Mouse (Mus musculus): ENCODE results near the gene Tmem52.
"Not testable (repeated sequence)": the region's sequence is repeated elsewhere in the genome, so short reads cannot be mapped to it uniquely, and the experiment has no call there.

Gene Tmem52

DNA sequence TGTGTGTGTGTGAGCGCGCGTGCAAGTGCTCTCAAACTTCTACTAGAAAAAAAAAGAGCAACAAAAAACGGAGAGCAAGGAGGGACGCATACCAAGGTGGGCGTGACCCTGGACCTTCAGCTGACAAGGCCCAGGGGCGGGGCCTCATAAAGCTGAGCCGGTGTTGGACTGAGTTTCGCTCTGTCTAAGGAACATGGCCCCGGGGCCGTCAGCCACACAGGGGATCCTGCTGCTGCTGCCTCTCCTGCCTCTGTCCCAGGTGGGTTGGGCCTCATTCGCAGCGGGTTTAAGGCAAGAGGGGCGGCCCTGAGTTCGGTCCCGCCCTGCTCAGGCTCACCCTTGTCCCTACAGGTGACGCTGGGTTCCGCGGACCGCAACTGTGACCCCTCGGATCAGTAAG, at the start of gene Tmem52:
Tmem52 (plus strand) TSS at position 163 of the 400 bp plus-strand sequence.
- DNase-seq (ENCODE audit: low spot score in 2 of 2) = no peak

DNA sequence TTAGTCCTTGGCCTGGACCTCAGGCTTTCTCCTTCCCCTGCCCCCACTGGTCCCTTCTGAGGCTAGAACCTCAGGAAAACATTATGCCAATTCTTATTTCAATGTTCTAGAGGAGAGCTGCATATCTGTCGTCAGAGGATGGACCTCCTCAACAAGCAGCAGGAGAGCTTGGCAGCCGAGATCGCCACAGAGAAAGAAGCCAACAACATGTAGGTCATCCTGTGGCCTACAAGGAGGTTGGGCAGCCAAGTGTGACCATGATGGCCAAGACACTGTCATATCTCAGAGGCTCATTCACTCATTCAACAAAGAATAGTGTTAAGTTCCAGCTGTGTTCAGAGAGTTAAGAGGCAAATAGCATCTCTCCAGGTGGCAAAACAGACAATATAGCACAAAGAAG, 48.8 kb upstream of the Tmem52 start:
- DNase-seq (ENCODE audit: low spot score in 2 of 2) = no peak

DNA sequence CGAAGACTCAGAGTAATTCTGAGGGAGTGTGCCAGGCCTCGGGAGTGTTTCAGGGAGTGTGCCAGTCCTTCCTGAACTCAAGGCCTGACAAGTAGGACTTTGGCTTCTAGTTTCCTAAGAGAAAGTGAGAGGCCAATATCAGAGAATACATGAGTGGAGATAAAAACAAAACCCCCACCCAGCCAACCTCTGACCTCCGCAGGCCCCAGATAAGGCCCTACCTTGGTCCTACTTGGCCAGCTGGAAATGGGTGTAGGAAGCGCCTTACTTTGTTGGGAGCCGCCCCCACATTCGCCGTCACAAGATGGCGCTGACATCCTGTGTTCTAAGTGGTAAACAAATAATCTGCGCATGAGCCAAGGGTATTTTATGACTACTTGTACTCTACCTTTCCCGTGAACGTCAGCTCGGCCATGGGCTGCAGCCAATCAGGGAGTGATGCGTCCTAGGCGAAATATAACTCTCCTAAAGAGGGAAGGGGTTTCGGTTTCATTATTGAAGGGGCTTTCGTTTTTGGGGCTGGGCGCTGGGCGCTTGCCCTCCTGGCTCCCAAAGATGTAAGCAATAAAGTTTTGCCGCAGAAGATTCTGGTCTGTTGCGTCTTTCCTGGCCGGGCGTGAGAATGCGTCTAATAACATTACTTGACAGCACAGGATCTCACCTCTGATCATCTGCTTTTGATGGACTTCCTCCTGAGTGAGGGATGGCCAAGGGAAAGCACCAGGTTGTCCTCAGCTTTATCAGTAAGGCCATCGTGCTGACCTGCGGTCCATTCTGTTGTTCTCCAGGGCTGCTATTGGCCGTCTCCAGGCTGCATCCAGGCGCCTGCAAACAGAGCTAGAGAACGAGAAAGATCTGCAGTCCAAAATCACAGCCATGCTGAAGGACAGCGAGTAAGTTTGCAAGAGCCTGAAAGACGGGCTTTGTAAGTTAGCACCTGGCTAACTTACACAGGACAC, 47.2 kb upstream of the Tmem52 start:
- not testable (repeated sequence) for DNase-seq (ENCODE audit: low spot score in 2 of 2)

DNA sequence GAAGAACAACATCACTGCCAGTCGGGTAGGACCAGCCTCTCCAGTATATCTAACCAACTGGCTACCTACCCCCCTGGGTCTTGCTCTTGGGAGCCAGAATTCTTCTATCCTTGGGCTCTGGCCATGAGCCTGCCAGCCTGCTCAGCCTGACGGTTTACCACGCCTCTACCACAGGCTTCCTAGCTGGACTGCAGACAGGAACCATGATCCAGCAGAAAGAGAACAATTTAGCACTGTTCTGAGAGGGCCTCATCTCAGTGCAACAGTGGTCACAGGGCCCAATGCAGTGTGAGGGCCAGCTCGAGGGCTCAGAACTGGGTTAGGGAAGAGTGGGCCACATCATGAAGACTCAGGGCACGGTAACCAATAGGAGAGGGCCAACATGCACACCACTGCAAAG, 44.9 kb upstream of the Tmem52 start:
- no peak for DNase-seq (ENCODE audit: low spot score in 2 of 2)

DNA sequence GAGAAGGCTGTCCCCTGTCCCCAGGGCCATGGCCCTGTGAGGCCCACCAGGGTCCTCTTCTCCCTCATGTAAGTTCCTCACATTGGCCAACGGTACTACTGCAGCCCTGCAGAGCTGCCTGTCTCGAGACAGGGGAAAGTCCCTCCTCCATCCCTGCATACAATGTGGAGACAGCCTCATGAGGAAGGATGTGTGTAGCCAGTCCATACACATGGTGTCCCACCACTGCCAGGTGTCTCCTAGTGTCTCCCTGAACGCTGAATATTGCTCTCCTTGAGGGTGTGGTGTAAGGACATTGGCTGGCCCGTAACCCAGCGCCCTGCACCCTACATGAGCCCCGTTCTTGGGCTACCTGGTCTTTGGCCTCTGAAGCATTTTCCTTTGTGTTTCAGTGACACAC, 42.6 kb upstream of the Tmem52 start:
- no peak for DNase-seq (ENCODE audit: low spot score in 2 of 2)

DNA sequence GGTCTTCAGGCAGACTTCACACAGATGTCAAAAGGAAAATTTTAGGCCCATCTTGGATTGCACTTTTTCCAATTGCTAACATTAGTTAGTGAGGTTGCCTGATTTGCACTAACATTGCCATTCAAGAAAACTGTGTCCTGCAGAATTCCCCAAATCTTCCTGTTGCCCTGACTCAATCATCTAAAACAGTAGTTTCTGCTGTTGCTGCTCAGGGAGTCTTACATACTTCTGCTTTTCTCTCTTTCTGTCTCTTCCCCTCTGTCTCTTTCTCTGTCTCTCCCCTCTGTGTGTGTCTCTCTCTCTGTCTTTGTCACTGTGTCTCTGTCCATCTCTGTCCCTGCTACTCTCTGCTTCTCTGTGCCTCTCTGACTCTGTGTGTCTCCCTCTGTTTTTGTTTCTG, 40.5 kb upstream of the Tmem52 start:
- DNase-seq (ENCODE audit: low spot score in 2 of 2) = no peak

DNA sequence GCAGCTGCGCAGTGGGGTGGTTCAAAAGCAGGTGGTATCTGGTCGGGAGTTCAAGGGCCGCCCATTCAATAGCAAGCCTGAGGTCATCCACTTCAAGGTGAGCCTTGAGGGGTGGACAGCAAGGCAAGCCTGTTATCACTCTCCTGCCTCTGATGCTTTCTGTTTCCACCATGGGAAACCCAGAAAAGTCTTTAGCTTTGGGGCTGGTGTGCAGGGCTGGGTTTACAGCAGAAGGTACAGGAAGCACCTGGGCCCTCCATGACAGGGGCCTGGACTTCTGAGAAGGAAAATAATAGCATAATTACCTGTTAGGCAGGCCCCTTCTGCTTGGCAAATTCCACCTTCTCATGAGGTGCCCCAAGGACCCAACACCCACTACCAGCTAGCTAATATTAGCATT, 39.7 kb upstream of the Tmem52 start:
- DNase-seq (ENCODE audit: low spot score in 2 of 2) = no peak

DNA sequence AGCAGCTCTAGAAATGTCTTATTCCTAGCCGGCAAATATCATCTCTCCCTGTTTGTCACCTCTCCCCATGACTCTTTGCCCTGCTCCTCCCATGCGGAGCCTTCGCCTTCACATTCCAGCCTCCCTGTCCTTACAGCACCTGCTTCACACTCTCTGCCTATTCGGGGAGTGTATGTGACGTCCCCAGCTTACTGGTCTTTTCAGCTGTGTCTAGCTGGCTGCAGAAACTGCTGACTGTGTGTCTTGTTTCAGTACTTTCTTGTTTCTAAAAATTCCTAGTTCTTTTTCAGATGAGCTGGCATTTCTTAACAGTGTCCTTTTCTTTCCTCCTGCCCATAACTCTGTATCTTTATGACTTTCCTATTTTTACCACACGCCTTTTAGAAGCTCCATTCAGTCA, 36.6 kb upstream of the Tmem52 start:
- peak in 1 of 2 experiments; percentile 20 for DNase-seq (ENCODE audit: low spot score in 2 of 2)

DNA sequence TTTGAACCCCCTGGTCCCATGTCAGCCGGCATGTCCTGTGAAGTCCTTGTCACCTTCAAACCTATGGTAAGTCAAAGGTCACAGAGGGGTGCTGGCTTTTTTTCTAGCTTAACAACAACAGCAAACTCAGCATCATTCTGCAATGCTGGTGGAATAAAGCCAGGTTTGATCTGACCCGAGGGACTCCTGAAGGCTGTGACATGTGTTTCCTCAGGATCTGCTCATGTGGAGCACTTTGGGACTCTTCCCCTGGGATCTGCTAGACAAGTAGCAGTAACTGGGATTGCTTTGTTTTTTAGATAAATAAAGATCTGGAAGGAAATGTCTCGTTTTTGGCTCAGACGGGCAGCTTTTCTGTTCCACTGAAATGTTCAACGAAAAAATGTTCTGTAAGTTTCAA, 34.9 kb upstream of the Tmem52 start:
- no peak for DNase-seq (ENCODE audit: low spot score in 2 of 2)

DNA sequence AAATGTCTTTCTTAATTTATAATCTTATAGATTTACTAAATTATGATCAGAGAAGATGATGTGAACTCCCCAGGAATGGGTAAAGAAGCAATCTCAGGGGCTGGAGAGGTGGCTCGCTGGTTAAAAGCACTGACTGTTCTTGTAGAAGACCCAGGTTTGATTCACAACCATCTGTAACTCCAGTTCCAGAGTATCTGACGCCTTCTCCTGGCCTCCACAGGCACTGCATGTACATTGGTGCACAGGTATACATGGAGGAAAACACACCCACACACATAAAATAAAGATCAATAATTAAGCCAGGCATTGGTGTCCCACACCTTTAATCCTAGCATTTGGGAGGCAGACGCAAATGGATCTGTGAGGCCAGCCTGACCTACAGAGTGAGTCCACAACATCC, 26.1 kb upstream of the Tmem52 start:
- DNase-seq (ENCODE audit: low spot score in 2 of 2) = no peak

DNA sequence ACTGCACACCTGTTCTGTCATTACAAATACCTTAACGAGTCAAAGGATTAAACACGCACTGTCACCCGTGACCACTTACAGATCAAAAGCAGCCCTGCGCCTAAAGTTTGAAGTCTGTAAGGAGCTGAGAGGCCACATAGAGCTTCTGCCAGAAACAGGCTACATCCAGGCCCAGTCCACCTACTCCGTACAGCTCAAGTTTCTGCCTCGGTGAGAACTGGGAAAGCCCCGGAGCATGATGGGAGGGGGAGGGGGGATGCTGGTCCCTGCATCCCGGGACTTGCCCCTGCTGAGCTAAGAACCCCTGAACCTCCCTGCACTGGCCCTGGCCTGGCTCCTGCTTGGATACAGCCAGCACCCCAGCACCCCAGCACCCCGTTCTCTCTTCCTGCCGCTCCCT, 17.3 kb upstream of the Tmem52 start:
- DNase-seq (ENCODE audit: low spot score in 2 of 2) = no peak

DNA sequence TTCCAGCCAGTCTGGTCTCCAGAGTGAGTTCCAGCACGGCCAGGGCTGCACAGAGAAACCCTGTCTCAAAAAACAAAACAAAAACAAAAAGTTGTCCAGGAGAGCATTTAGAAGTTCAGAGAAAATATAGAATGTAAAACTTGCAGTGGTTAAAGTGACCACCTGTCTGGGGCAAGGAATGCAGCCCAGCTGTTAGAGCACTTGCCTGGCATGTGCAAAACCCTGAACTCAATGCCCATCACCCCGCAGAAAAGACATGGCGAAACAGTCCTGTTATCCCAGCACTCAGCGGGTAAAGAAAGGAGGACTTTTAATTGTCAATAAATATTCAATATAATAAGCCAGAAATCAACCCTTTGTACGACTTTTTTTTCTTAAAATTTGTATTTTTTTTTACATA, 10.3 kb upstream of the Tmem52 start:
- DNase-seq (ENCODE audit: low spot score in 2 of 2) = no peak

DNA sequence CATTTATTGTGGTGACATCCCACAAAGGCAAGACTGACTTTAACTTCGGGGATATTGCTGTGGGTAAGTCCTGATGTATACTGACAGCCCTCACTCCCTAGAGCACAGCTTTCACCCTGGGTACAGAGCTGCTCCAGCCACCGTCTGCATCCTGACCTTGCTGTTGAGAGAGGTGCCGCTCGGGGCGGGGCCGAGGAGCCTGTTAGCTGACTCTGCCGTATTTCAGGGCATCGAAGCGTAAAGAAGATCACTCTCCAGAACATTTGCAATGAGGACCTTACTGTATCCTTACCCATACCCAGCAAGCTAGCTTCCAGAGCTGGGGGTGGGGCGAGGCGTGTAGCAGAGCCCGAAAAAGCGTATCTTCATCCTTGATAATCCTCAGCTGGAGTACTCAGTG, 5.9 kb upstream of the Tmem52 start:
- no peak for DNase-seq (ENCODE audit: low spot score in 2 of 2)

DNA sequence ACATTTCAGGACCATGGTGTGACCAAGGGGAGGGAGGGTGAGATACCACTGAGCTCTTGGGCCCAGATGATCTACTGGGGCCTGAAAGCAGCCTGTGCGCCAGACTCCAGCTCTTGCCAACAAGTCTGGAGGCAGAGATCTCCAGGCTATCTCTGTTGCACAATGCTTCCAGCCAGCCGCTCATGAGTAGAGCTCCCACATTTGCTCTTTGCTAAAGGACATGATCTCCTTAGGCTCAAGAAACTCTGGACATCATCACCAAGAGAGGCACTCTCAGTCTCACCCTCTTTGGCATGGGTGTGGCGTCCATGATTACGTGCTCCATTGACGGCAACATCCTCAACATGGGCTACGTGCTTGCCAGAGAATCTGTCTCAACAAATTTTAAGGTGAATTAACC, 5.3 kb upstream of the Tmem52 start:
- DNase-seq (ENCODE audit: low spot score in 2 of 2) = no peak

DNA sequence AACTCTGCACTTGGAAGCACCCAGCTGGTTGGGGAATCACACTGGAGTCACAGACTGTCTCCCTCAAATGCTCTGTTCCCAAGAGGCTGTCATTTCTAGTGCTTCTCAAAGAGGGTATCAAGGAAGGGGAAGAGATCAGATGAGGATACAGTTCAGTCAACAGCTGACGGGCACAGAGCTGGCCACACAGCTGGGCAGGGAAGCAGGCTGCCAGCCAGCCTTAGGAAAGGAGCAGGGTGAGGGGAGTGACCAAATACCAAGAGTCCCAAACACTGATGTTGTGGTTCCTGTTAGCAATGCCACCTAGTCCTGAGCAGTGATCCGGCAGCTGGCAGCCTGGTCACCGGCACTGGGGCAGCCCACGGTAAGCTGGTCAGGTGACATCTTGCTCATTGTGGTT, 4.9 kb upstream of the Tmem52 start:
- DNase-seq (ENCODE audit: low spot score in 2 of 2) = no peak

DNA sequence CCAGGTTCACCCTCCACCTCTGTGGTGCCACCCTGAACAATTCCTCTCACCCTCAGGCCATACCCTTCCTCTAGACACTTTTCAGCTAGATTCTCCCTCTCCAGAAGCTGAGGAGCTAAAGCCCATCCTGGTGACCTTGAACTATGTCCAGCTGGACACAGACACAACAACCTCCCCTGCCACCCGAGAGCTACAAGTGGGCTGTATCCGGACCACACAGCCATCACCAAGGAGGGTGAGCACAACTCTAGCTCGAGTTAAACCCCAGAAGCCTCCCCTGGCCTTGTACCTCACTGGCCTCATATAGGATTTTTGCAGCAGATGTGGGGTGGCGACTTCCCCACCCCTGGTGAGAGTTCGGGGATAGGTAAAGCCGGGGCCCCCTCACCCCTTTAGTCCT, 3.3 kb upstream of the Tmem52 start:
- DNase-seq (ENCODE audit: low spot score in 2 of 2) = no peak

DNA sequence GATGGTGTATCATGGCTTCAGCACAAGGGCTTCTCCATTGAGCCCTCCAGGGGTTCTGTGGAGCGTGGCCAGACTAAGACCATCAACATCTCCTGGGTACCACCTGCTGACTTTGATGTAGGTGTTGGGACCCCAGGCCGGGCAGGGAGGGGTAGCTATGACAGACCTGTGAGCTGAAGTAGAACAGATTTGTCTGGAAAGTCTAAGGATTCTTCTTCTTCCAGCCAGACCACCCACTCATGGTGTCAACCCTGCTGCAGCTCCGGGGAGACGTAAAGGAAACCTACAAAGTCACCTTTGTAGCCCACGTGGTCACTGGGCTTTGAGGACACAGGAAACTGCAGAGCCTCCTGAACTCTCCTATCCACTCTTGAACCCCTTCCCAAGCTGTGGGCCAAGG, 2.8 kb upstream of the Tmem52 start:
- DNase-seq (ENCODE audit: low spot score in 2 of 2) = no peak

DNA sequence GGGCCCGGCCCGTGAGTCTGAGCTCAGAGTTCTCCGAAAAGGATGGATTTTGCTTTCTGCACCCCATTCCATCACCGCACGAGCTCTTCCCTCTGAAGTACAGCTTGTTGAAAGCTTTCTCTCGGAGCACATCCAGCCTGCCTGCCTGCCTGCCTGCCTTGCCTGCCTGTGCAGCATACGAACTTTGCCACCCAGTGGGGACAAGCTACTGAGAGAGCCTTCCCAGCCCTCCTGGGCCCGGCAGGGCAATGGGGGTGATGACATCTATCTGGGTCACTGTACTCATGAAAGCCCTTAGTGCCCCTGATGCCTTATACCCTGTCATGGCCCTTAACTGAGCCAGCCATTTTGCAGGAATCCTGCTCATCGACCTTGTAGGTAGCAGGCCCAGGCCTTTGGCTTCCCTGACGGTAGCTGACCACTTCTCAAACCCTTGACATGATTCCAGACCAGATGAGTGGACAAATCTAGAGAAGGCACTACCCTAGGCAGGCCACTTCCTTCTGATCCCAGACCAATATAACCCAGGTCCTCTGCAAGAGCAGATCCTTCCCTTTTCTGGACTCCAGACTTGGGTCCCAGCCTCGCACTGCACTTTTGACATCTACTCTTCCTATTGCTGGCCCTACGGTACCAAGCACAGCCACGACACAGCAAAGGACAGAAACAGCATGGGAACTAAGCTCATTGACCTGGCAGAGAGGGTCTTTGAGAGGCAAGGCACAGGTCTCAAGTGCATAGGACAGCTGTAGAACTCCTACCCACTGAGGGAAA, 1.5 kb upstream of the Tmem52 start:
- DNase-seq (ENCODE audit: low spot score in 2 of 2) = no peak

DNA sequence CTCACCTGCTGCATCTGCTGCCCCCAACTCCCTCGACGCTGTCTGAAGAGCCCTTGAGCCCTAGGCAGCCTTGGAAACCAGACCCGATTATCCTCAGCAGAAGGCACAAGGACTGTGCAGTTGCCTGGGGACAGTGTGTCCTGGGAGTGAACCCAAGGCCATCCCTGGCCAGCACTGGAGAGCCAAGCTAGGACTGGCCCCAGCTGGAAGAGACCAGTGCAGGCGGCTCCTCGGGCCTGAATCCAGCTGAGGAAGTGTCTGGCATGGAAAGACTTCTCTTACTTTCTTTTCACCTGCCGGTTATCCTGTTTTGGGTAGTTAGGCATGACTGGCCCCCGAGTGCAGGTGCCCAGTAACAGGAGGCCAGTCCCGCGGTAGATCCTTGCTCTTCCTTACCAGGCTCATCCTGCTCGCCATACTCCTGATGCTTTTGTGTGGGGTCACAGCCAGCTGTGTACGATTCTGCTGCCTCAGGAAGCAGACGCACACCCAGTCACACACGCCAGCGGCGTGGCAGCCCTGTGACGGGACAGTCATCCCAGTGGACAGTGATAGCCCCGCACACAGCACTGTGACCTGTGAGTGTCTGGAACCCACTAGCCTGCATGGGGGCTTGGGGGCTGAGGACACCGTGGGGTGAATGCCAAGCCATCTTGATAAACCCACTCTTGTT, 812 bp downstream of the Tmem52 start:
- DNase-seq (ENCODE audit: low spot score in 2 of 2) = peak in 1 of 2 experiments; percentile 41

DNA sequence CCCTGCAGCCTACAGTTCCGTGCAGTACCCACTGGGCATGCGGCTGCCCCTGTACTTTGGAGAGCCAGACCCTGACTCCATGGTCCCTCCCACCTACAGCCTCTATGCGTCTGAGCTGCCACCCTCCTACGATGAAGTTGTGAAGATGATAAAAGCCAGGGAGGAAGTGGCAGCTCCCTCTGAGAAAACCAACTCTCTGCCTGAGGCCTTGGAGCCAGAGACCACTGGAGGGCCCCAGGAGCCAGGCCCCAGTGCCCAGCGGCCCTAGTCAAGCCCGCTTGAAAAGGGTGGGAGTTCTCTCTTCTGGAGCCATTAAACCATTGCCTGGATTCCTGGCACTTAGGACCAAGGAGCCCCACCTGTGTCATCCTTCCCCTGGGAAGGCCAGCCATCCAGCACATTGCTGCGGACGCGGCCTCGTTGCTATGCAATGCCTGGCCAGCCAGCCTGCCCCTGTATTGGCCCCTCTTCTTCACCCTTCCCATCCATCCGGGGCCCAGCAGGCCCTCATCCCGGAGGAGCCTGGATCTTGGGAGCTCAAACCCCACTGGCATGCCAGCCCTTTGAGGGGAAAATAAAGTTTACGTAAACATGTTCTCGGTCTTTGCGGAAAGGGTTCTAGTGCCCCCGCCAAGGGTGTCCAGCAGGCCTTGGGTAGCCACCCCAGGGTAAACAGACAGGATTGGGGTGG, 1.5 kb downstream of the Tmem52 start:
- no peak for DNase-seq (ENCODE audit: low spot score in 2 of 2)

DNA sequence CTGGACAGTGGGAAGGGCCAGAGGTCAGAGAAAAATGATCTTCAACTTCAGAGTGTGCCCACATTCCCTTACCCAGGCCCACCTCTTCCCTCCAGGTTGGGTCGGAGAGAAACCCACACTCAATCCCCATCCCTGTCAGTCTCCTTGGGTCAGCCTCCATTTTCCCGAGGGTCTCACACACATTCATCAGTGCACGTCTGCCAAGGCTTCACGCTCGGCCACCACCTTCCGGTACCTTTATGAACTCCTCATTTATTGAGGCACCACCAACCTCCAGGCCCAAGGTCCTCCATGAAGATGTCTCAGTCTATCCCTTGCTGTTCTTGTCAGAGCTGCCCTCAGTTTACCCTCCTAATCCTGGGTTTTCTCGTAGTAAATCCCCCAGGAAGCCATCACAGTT, 2.1 kb downstream of the Tmem52 start:
- DNase-seq (ENCODE audit: low spot score in 2 of 2) = no peak

DNA sequence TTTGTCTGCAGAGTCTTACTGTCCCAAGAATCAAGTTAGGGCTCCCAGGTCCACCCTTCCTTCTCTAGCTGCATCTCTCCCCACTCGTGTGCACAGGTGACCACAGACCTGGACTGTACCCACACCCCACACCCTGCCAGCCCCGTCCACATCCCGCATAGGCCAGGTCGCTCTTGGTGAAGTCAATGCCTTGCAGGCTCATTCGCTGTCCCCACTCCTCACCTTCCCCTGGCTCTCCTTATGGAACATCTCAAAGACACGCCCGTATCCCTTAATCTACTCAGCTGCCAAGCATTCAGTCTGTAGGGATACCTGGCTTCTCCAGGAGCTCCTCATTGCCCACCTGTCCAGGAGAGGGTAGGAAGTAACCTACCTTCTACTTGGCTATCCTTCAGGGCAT, 2.5 kb downstream of the Tmem52 start:
- no peak for DNase-seq (ENCODE audit: low spot score in 2 of 2)
